Mouse (Mus musculus) heart, adult 2 months (tissue): ENCODE measurements around the gene Lekr1. TPM values are rescaled to one million over a fixed set of nuclear protein-coding genes. Genes with fewer than 3 reads are reported as not detected.

Experiments used
- DNase-seq, 2 experiments: peaks; one replicate each; pipeline ENCODE4 v3.0.0; 2021
- H3K27ac ChIP-seq: fragments of 200-600 bp; 2 replicates; pipeline ENCODE4 v1.8.1; 2022
- H3K27me3 ChIP-seq: fragments of 200-500 bp; 2 replicates; pipeline ENCODE4 v1.6.1; 2012; ENCODE audit warnings: mild to moderate bottlenecking, low read length, inconsistent platforms, mixed read lengths; ENCODE audit not compliant: control insufficient read depth, insufficient read depth
- H3K36me3 ChIP-seq: fragments of 200-500 bp; 2 replicates; pipeline ENCODE4 v1.6.1; 2012; ENCODE audit warnings: low read length, inconsistent platforms; ENCODE audit not compliant: control insufficient read depth, insufficient read depth
- H3K4me1 ChIP-seq: fragments of 200-500 bp; 2 replicates; pipeline ENCODE4 v1.6.1; 2011; ENCODE audit warnings: low read length; ENCODE audit not compliant: control insufficient read depth, insufficient read depth
- H3K4me3 ChIP-seq: fragments of 200-600 bp; 2 replicates; pipeline ENCODE4 v1.8.1; 2022
- H3K79me2 ChIP-seq: fragments of 200-500 bp; replicated peaks from 2 replicates; pipeline ENCODE4 v1.6.1; 2012; ENCODE audit warnings: mild to moderate bottlenecking, inconsistent platforms, low read length, moderate library complexity, mixed read lengths; ENCODE audit not compliant: control insufficient read depth, insufficient read depth
- H3K9ac ChIP-seq: fragments of 200-500 bp; 2 replicates; pipeline ENCODE4 v1.6.1; 2012; ENCODE audit warnings: low read depth, mild to moderate bottlenecking, control low read depth, inconsistent platforms, low read length, mixed read lengths
- CTCF ChIP-seq: fragments of 200-600 bp; IDR thresholded peaks from 2 replicates; pipeline ENCODE4 v1.8.1; 2022; ENCODE audit warnings: antibody characterized with exemption, mild to moderate bottlenecking, moderate library complexity
- EP300 ChIP-seq: fragments of 200-500 bp; IDR thresholded peaks from 2 replicates; pipeline ENCODE4 v1.6.1; 2011; ENCODE audit warnings: low read depth, low read length, control low read depth; ENCODE audit not compliant: insufficient read depth
- POLR2A ChIP-seq: fragments of 200-500 bp; IDR thresholded peaks from 2 replicates; pipeline ENCODE4 v1.6.1; 2011; ENCODE audit warnings: mild to moderate bottlenecking, low read depth, low read length, control low read depth; ENCODE audit not compliant: insufficient read depth
- WGBS: fragments of 180-500 bp; shearing (Covaris S2); methylation state at CpG from one replicate; pipeline ENCODE4 v1.1.7; 2018; 5-methylcytosine and 5-hydroxymethylcytosine counted together
- intact Hi-C: fragments of 180-260 bp; cut with DNase I; formaldehyde crosslinking; loops from one replicate; pipeline ENCODE4 v1.15.1; 2025
- polyA plus RNA-seq: library from polyadenylated mRNA; depleted of rRNA; stranded (reverse); fragments of >200 nt; gene quantifications from 2 replicates; pipeline ENCODE4 v1.2.3, GENCODE M21; 2012
- total RNA-seq, 2 experiments: library from RNA; stranded (reverse); gene quantifications; 2 replicates each; pipeline ENCODE4 v1.2.3; 2021

Lekr1 gene
- total and polyA plus RNA-seq, 3 experiments: 0.84 to 2.2 (median 2.1) TPM

- no peaks in the 10 kb centered on the region for H3K4me1 ChIP-seq
- no peak overlapping the region for H3K9ac ChIP-seq
- H3K27ac ChIP-seq: no peak overlapping the region
- TF ChIP-seq CTCF: no peak
- no peaks in the 10 kb centered on the region for H3K79me2 ChIP-seq
- no peaks in the 10 kb centered on the region for H3K27me3 ChIP-seq
- no peak for DNase-seq
- intact Hi-C loops: no loop called here
- WGBS: 67% methylated on average over 1 of the region's 1 CpGs
- no peaks in the 10 kb centered on the region for H3K36me3 ChIP-seq
- no peak overlapping the region for H3K4me3 ChIP-seq
These were observed 17.1 kb upstream of the Lekr1 start for GRCm38 (mm10) chr3:65648913-65649312.

GRCm38 (mm10) chr3:65650156-65650815, 15.7 kb upstream of the Lekr1 start:
- TF ChIP-seq CTCF: no peak
- no peak for TF ChIP-seq EP300
- TF ChIP-seq POLR2A: no peak
- H3K4me1 ChIP-seq: no peaks in the 10 kb centered on the region
- H3K4me3 ChIP-seq: no peak overlapping the region
- no peak overlapping the region for H3K27ac ChIP-seq
- no peaks in the 10 kb centered on the region for H3K79me2 ChIP-seq
- no peaks in the 10 kb centered on the region for H3K27me3 ChIP-seq
- H3K36me3 ChIP-seq: no peaks in the 10 kb centered on the region
- no peak overlapping the region for H3K9ac ChIP-seq
- intact Hi-C loops: no loop called here
- no peak for DNase-seq
- WGBS: 52% methylated on average over 7 of the region's 7 CpGs

GRCm38 (mm10) chr3:65654541-65655206, 11.4 kb upstream of the Lekr1 start:
- 60% methylated on average over 10 of the region's 10 CpGs for WGBS
- no peak for DNase-seq
- Histone ChIP-seq H3K4me3 (no peak overlapping the region), H3K36me3 (no peaks in the 10 kb centered on the region), H3K27ac (no peak overlapping the region), H3K79me2 (no peaks in the 10 kb centered on the region), H3K9ac (no peak overlapping the region), H3K27me3 (no peaks in the 10 kb centered on the region), H3K4me1 (no peaks in the 10 kb centered on the region)
- intact Hi-C loops: loop anchor here (5.0 kb wide), 1 partner anchor 318 kb away; no protein-coding TSS in a partner anchor
- TF ChIP-seq POLR2A: no peak
- no peak for TF ChIP-seq EP300
- no peak for TF ChIP-seq CTCF

GRCm38 (mm10) chr3:65656451-65656850, 9.6 kb upstream of the Lekr1 start:
- Histone ChIP-seq H3K79me2 (no peaks in the 10 kb centered on the region), H3K9ac (no peak overlapping the region), H3K27ac (no peak overlapping the region), H3K4me1 (no peaks in the 10 kb centered on the region), H3K27me3 (no peaks in the 10 kb centered on the region), H3K36me3 (no peaks in the 10 kb centered on the region), H3K4me3 (no peak overlapping the region)
- WGBS: 91% methylated on average over 7 of the region's 7 CpGs
- intact Hi-C loops: loop anchor here (5.0 kb wide), 1 partner anchor 316 kb away; no protein-coding TSS in a partner anchor
- TF ChIP-seq EP300 (no peak), POLR2A (no peak), CTCF (no peak)
- DNase-seq: no peak

- Histone ChIP-seq H3K4me1 (no peaks in the 10 kb centered on the region), H3K9ac (no peak overlapping the region), H3K36me3 (no peaks in the 10 kb centered on the region), H3K4me3 (no peak overlapping the region), H3K27ac (no peak overlapping the region), H3K79me2 (no peaks in the 10 kb centered on the region), H3K27me3 (no peaks in the 10 kb centered on the region)
- WGBS: 73% methylated on average over 12 of the region's 12 CpGs
- DNase-seq: no peak
- no peak for TF ChIP-seq EP300
- TF ChIP-seq POLR2A: no peak
- TF ChIP-seq CTCF: no peak
- intact Hi-C loops: loop anchor here (5.0 kb wide), 1 partner anchor 315 kb away; no protein-coding TSS in a partner anchor
These were observed 8.9 kb upstream of the Lekr1 start for GRCm38 (mm10) chr3:65656902-65657660.

GRCm38 (mm10) chr3:65658081-65658612, 7.9 kb upstream of the Lekr1 start:
- no peak for TF ChIP-seq POLR2A
- TF ChIP-seq EP300: no peak
- no peak for TF ChIP-seq CTCF
- Histone ChIP-seq H3K27ac (peak overlapping the region; percentile 80; the same call in 1 of the 2 replicates), H3K9ac (no peak overlapping the region), H3K79me2 (no peaks in the 10 kb centered on the region), H3K4me3 (peak overlapping the region; percentile 83), H3K36me3 (no peaks in the 10 kb centered on the region), H3K4me1 (no peaks in the 10 kb centered on the region), H3K27me3 (no peaks in the 10 kb centered on the region)
- intact Hi-C loops: loop anchor here (2.0 to 5.0 kb wide), 2 partner anchors 129 to 314 kb away; partner anchors contain the start of gene Tiparp
- no peak for DNase-seq
- WGBS: 67% methylated on average over 18 of the region's 18 CpGs
